Mouse (Mus musculus): ENCODE data around the gene Brat1.

Gene Brat1

DNA sequence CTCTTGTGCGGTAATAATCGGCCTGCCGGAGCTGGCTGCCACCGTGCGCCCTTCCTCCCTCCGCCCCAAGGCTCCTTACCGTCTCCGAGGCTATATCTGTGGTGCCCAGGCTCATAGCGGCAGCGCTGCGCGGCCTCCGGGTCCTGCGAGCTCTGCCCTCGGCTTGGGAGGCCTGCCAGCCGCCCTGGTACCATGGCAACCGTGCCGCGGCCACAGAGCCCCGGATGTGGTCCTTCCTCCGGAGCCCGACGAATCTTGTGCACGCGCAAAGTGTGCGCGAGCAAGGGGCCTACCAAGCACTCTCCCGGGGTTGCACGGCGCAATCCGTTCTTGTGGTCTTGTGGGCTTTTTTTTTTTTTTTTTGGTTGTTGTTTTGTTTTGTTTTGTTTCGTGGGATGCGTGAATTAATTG is 2.7 kb upstream of the Brat1 start, which contains the start of gene Iqce:
Gene Iqce (minus strand): TSS at position 276 of the 411 bp plus-strand sequence.
- DNase-seq: peak; percentile 99

GRCm38 (mm10) chr5:140702618-140703175 is 2.1 kb upstream of the Brat1 start:
- DNase-seq: peak in 1 of 2 experiments; percentile 14

DNA sequence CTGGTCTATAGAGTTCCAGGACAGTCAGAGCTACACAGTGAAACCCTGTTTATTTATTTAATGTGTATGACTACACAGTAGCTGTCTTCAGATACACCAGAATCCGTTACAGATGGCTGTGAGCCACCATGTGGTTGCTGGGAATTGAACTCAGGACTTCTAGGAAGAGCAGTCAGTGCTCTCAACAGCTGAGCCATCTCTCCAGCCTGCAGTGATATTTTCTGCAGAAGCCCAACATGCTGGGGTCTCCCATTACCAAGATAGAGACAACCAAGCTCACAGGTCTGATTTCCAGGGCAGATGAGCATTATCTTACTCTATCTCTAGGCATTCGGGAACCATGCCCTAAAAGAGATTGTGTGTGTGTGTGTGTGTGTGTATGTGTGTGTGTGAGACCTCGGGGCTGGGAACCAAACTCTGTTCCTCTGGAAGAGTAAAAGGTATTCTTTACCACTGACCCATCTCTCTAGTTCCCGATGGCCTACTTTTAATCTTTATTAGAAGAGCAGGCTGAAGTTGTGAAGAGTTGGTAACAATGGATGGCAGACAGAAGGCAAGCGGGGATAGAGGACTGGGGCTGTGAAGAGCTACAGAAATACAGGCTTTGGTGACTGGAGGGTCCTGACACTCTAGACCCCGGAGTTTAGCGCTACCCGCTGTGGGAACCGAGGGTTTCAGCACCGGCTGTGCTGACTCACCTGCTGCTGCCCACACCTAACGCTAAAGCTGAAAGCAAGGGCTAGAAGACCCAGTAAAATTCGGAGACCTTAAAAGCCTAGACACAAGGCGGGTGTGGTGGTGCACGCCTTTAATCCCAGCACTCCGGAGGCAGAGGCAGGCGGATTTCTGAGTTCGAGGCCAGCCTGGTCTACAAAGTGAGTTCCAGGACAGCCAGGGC is 1.1 kb upstream of the Brat1 start:
- DNase-seq: peak in 1 of 2 experiments; percentile 40

DNA sequence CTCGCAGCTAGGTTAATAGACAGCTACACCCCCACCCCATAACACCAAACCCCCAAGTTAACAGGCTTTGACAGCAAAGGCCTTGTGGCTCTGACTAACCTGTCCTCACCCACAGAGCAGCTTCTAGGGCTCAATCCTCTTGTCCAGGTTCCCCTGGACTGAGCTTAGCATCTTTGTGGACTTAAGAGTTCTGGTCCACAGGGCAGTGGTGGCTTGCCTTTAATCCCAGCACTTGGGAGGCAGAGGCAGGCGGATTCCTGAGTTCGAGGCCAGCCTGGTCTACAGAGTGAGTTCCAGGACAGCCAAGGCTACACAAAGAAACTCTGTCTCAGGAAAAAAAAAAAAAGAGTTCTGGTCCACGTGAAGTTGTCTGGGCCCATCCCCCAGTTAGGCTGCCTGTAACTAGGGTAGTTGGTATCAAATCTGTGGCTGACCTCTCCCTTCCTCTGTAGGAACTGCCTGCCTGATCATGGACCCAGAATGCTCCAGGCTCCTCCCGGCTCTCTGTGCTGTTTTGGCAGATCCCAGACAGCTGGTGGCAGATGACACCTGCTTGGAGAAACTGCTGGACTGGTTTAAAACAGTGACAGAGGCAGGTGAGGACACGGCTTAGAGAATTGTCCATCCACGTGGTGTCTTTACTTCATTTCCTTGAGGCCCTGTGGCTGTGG is 825 bp downstream of the Brat1 start:
- no peak for DNase-seq

GRCm38 (mm10) chr5:140710315-140710714 is 5.5 kb downstream of the Brat1 start:
- DNase-seq: no peak

- DNase-seq: peak in 1 of 2 experiments; percentile 30
These were observed 6.2 kb downstream of the Brat1 start for GRCm38 (mm10) chr5:140711040-140711439.

- no peak for DNase-seq
These were observed 16.0 kb downstream of the Brat1 start for GRCm38 (mm10) chr5:140720773-140721172.

GRCm38 (mm10) chr5:140722121-140722520 is 17.3 kb downstream of the Brat1 start:
- DNase-seq: no peak

GRCm38 (mm10) chr5:140723822-140724221 is 19.0 kb downstream of the Brat1 start, which contains the start of gene Amz1:
TSS of gene Amz1 (plus strand) at chr5:140724127.
- peak; percentile 70 to 79 for DNase-seq

GRCm38 (mm10) chr5:140726062-140726839 is 21.4 kb downstream of the Brat1 start:
- peak; percentile 67 to 78 for DNase-seq

DNA sequence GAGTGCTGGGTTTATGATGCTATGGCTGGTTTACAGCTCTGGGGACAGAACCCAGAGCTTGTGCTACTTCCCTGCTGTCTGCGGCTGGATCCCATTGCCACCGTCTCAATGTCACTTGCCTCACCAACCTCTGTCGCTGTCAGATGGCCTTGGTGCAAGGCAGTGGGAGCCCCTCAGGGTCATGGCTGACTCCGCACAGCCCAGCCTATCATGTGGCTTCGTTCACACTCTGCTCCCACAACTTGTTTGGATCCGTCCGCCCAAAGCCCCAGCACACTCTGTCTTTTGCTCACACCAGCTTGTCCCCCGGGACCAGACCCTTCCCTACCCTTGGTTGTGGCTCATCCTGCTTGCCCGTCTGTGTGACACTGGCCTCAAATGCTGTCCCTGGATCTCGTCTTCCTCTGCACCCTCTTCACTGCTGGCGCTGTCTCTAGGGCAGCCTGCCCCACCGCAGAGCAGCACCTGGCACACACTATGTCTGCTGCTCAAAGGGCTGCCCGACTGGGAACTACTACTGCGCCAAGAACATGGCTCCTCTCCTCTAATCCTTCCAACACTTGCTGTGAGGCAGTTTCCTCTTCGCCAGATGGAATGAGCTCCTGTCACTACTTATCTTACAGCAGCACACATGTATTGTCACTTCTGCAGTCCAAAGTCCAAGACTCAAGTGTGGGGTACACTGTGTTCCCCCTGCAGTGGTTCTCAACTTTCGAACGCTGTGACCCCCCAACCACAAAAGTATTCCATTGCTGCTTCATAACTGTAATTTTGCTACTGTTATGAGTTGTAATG is 22.3 kb downstream of the Brat1 start:
- peak; percentile 48 to 61 for DNase-seq

DNA sequence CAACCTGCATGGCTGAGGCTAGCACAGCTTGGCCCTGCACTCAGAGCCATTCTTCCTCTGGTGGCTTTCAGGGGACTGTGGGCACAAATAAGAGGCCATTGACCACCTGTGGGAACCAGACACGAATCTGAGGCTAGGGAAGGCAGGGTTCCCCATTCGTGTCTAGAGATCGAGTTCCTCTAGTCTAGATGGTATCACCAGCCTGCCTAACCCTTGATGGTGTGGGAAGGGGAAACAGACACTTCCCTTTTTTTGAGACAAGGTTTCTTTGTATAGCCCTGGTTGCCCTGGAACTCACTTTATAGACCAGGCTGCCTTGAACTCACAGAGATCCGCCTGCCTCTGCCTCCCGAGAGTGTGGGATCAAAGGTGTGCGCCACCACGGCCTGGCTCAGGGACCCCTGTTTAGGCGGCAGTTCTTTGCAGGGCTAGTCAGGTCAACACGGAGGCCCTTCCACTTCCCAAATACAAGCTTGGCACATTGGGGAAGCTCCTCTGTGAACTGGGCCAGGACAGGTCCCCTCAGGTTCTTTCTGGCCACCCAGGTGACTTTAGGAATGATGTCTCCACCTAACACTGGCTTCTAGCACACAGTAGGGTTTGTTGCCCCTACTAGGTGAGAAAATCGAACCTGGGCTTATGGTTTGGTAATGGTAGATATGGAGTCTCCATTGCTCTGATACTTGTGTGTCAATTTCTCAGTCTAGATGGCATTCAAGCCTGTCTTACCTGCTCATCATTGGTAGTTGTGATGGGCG is 26.4 kb downstream of the Brat1 start:
- no peak for DNase-seq

DNA sequence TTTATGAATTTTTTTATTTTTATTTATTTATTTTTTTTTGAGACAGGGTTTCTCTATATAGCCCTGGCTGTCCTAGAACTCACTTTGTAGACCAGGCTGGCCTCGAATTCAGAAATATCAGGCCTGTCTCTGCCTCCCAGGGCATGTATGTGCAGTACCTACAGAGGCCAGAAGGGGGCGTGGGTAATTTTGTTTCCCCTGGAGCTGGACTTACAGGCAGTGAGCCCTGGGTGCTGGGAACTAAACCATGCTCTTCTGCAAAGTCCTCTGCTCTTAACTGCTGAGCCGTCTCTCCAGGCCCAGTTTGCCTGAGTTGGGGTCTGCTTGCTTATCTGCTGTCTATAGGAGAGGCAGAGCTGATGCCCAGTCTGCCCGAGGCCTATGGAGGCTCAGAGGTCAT is 27.4 kb downstream of the Brat1 start:
- no peak for DNase-seq

DNA sequence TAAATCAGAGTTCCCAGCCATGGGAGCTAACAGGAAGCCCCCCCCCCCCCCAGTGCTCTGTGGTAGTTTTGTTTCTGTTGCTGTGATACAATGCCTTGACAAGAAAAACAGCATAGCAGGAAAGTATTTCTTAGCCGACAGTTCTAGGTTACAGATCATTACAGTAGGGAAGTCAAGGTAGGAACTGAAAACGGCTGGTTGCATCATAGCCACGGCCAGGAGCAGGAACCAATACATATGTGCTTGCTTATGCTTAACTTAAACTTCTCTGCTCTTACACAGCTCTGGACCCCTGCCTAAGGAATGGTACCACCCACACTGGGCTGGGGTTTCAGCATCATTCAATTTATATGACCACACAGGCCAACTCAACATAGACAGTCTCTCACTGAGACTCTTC is 28.5 kb downstream of the Brat1 start:
- DNase-seq: no peak

- DNase-seq: no peak
These were observed 30.5 kb downstream of the Brat1 start for GRCm38 (mm10) chr5:140735297-140735696.

DNA sequence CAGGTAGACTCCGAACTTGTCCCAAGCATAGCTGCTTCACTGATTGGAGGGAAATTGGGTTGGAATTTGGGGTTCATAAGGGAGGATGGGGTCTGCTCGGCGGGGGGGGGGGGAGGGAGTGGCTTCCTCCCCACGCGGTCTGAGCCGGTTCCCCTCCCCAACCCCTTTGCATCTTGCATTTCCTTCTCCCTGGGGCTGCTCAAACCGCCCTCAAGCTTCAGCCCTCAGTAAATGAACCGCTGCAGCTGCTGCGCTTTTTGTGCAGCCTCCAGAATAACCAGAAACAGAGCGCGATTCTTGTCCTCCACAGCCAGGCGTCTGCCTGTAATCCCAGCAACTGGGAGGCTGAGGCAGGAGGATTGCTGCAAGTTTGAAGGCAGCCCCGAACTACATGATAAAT is 31.4 kb downstream of the Brat1 start:
- no peak for DNase-seq

DNA sequence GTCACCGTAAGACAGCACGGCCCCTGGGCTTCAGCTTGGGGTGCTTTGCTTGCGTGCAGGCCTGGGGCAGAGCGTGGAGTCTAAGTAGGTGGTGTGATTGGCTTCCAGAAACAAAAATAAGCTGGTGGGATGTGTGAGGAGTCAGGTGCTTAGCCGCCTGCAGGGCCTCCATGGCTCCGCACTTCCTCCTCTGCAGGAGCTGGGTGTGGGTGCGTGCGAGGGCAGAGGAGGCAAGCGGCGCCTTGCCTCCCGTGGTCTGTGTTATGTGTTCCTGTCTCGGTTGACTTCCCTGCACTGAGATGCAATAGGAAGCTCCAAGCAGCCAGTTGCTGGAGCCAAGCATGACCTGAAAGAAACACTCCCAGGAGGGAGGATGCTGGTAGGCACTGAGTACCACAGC is 35.0 kb downstream of the Brat1 start:
- DNase-seq: no peak

DNA sequence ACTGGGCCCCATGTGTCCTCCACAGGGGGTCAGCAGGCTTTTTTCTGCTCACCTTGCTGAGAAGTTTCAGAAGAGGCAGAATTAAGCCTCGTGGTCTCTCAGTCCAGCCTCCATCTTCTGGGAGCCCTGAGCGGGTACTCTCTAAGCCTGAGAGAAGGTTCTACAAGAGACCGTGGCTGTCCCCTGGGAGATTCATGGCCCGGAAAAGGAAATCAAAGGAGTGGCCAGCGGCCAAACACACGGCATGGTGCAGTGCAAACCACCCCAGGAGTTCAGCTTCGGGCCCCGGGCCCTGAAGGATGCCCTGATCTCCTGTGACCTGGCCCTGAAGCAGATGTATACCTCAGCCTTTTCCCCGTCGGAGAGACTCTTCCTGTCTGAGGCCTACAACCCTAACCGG is 36.2 kb downstream of the Brat1 start:
- DNase-seq: no peak

- peak in 1 of 2 experiments; percentile 56 for DNase-seq
These were observed 37.1 kb downstream of the Brat1 start for GRCm38 (mm10) chr5:140741877-140742276.

- peak; percentile 64 to 72 for DNase-seq
These were observed 38.9 kb downstream of the Brat1 start for GRCm38 (mm10) chr5:140743706-140744131.

DNA sequence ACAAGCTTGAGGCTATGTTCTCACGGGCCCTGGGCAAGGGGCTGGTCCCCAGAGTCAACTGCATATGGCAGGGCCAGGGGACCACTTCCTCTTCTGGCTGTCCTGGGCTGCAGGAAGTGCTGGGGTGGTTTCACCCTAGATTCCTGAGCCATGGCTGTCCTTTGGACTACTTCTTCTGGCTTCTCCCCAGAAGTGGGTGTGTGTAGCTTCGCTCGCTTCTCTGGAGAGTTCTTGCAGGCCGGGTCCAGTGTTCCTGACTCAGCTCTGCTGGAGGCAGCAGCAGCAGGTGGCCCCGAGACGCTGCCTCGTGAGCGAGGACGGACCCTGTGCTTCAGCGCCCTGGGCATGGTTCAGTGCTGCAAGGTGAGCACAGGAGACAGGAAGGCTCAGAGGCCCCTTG is 43.6 kb downstream of the Brat1 start:
- no peak for DNase-seq

All from cerebellum, postnatal 10 days (tissue).